Mouse (Mus musculus) liver, postnatal 0 days (tissue): ENCODE measurements at regions not wholly inside any gene's neighbourhood (a gene's known extent, or its start where the extent isn't known, plus 50 kb on each side); places are given as distances from the start of the nearest gene placed in this dataset.

Experiments
- CTCF ChIP-seq: sonication (generic); IDR thresholded peaks from 2 replicates; pipeline ENCODE4 v1.5.1; 2016; ENCODE audit warnings: antibody characterized with exemption, low read depth
- EP300 ChIP-seq: IDR thresholded peaks from 2 replicates; pipeline ENCODE4 v1.6.1; 2016; ENCODE audit warnings: antibody characterized with exemption, low read depth, mild to moderate bottlenecking

GRCm38 (mm10) chr12:15104876-15105275 lies 711.8 kb downstream of the Trib2 start:
- no peak for TF ChIP-seq EP300
- no peak for TF ChIP-seq CTCF
